Mouse (Mus musculus) kidney, adult 18-20 months (tissue): ENCODE data around the gene Cbx2.

Experiments used
- DNase-seq: peaks from one replicate; pipeline ENCODE4 v3.0.0; 2021

The Cbx2 gene

GRCm38 (mm10) chr11:119066841-119067240 is 44.1 kb downstream of the Cbx2 start:
- DNase-seq = no peak

GRCm38 (mm10) chr11:119072239-119072638 is 49.5 kb downstream of the Cbx2 start:
- DNase-seq = no peak

DNA sequence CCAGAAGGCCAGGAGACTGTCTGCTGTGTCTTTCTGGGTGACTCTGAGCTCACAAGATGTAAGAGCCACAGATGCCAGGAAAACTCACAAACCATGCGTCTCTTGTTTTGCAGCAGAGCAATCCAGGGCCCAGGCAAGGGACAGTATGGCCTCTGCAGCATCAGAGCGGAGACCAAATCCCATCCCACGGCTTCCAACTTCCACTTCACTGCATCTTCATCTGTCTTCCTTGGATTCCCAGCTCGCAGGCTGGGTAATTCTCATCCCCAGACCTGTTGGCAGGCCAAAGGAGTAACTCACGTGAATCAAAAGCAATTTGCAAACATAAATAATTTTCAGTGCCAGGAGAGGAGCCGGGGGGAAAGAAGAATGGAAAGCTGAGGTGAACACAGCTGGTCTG is 50.2 kb downstream of the Cbx2 start:
- DNase-seq = no peak

DNA sequence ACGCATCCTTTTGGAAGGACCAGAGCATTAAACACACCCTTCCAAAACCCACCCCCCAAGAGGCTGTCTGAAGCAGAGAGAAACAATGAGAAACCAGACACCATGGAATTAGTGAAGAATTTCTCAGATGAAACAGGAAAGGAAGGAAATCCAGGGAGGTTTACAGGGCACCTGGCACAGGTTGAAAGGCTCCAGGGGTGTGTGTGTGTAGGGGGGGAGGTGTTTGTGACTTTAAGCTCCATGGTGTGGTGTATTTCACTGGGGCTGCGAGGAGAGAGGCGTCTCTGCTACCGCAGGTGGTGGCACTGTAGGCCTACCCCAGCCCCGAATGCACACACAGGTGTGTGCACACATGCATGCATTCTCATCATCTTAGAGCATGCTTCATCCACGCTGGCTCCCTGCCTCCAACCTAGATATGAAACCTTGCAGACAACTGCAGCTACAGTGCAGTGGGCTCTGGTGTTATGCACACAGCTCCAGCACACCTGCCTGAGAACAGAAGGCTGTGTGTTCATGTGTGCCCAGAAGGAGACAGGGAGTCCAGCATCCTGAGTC is 51.2 kb downstream of the Cbx2 start:
- no peak for DNase-seq

DNA sequence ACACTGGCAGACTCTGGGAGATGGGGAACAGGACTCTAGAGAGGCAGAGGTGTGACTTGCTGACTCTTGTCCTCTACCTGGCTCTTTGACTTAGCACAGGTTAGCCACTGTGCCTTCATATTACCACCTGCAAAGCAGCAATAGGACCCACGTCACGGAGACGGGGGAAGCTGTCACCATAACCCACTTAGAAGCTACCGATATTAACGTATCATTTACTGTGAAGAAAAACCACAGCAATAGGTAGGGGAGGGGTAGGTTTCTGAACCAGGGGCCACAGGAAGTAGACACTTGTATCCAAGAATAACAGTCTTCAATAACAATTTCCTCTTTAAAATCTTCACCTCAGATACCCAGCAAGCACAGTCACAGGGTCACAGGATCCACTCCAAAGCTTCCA is 53.0 kb downstream of the Cbx2 start:
- DNase-seq = no peak

GRCm38 (mm10) chr11:119077755-119078154 is 55.0 kb downstream of the Cbx2 start:
- DNase-seq = no peak

DNA sequence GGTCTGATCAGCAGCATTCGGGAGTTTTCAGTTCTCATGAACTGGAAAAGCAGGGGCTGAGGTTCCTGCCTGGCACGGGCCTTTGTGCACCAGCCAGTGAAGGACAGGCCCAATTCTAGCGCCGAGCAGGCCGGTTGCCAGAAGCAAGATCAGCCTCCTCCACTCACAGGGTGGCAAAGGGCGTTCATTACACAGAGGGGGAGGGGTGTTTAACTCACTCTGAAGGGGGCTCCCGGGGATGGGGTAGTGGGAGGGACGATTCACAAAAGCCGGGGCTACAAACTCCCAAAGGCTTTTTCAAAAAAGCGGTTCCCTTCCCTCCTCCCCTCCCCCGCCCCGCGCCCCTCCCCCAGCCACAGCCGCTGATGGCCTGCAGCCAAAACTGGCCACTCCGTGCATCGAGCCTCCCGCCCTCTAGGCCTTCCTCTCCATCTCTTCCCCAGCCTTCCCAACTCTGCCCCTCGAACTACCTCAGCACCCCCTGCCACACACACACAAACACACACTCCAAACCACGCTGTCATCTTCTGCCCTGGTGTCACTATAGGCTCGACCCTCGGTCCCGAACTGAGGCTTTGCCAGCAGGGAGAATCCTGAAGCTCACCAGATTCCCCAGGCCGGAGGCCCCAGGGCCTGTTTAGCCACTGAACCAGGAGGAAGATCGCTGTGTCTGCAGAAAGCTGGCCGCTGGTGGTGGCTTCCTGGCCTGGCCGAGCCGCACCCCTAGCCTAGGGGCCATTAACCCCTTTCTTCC is 56.1 kb downstream of the Cbx2 start:
- DNase-seq = peak; percentile 78

DNA sequence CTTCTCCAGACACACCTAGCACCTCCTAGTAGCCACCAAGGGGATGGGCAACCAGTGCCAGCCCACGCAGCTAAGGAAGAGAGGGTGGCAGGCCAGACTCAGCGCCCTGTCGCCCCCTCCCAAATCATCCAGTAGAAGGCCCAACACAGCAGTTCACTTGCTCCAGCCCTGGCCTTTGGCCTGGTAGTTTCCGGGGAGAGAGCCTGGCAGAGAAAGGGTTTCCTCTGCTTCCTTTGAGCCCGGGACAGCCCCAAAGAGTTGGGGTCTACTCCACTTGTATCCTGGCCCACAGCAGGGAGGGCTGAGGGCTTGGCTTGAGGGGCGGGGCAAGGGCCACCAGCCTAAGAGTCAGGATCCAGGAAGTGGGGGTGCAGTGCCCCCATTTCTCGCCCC is 56.7 kb downstream of the Cbx2 start:
- DNase-seq = no peak

DNA sequence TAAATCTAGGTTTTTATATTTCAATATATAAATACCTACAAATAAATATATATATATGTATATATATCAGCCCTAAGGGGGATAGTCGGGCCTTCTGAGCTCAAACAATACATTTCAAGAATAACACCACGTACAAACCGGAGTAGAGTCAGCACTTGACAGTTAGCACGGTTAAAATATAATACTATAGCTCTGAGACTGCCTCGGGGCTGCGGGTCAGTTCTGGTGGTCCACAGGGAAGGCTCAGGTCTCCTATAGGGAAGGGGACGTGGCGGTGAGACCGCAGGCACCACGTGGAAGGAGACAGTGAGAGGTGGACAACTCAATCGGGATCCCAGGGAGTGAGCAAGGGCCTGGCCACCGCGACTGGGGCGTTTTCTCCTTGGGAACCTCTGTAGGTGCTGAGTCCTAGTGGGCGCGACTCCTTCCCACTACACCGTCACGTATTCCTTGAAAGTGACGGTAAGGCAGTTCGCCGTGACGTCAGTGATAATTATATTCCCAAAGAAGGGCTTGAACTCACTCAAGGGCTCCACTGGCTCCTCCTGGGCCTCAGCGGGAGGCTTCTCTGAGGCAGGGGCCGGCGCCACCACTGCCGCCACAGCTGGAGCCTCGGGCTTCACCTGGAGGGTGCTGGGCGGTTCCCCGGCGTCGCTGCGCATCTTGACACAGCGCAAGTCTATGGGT is 57.8 kb downstream of the Cbx2 start:
- no peak for DNase-seq
